Mouse (Mus musculus) liver, postnatal 0 days (tissue): ENCODE measurements around the gene Ankdd1a. TPM values are rescaled to one million over a fixed set of nuclear protein-coding genes. Genes with fewer than 3 reads are reported as not detected.

Experiments used
- ATAC-seq: fragments of 200-750 bp; cut with Nextera tagmentation; 2 replicates; pipeline ENCODE4 v1.8.0; 2017; ENCODE audit warnings: mild to moderate bottlenecking, moderate library complexity
- DNase-seq: peaks from one replicate; pipeline ENCODE4 v3.0.0-alpha.2; 2016
- H3K27ac ChIP-seq: fragments of 300-500 bp; sonication (generic); 2 replicates; pipeline ENCODE4 v1.5.1; 2014; ENCODE audit warnings: antibody characterized with exemption, moderate library complexity, mild to moderate bottlenecking, low read depth
- H3K27me3 ChIP-seq: fragments of 300-500 bp; sonication (generic); 2 replicates; pipeline ENCODE4 v1.6.1; 2014; ENCODE audit warnings: low read length, control low read depth, mixed read lengths; ENCODE audit not compliant: insufficient read depth
- H3K36me3 ChIP-seq: fragments of 300-500 bp; sonication (generic); replicated peaks from 2 replicates; pipeline ENCODE4 v1.6.1; 2014; ENCODE audit warnings: mild to moderate bottlenecking, control low read depth, low read length, moderate library complexity, mixed read lengths; ENCODE audit not compliant: insufficient read depth
- H3K4me1 ChIP-seq: fragments of 300-500 bp; sonication (generic); 2 replicates; pipeline ENCODE4 v1.6.1; 2014; ENCODE audit warnings: antibody characterized with exemption, mild to moderate bottlenecking, control low read depth; ENCODE audit not compliant: insufficient read depth
- H3K4me2 ChIP-seq: fragments of 300-500 bp; sonication (generic); 2 replicates; pipeline ENCODE4 v1.6.1; 2014; ENCODE audit warnings: low read depth, mild to moderate bottlenecking, low read length, moderate library complexity, mixed read lengths
- H3K4me3 ChIP-seq: fragments of 300-500 bp; sonication (generic); 2 replicates; pipeline ENCODE4 v1.5.1; 2014; ENCODE audit warnings: low read depth, low read length
- H3K9ac ChIP-seq: fragments of 300-500 bp; sonication (generic); replicated peaks from 2 replicates; pipeline ENCODE4 v1.6.1; 2014; ENCODE audit warnings: mild to moderate bottlenecking, moderate library complexity
- H3K9me3 ChIP-seq: fragments of 300-500 bp; sonication (generic); 2 replicates; pipeline ENCODE4 v1.6.1; 2016; ENCODE audit warnings: mild to moderate bottlenecking, control low read depth, low read length, mixed read lengths
- CTCF ChIP-seq: sonication (generic); IDR thresholded peaks from 2 replicates; pipeline ENCODE4 v1.5.1; 2016; ENCODE audit warnings: antibody characterized with exemption, low read depth
- EP300 ChIP-seq: IDR thresholded peaks from 2 replicates; pipeline ENCODE4 v1.6.1; 2016; ENCODE audit warnings: antibody characterized with exemption, low read depth, mild to moderate bottlenecking
- WGBS: fragments of 180-500 bp; shearing (Covaris S2); extraction: QIAGEN DNeasy Blood & Tissue Kit; methylation state at CpG from one replicate; pipeline ENCODE4 v1.1.7; 2014; ENCODE audit not compliant: insufficient replicate concordance; 5-methylcytosine and 5-hydroxymethylcytosine counted together
- polyA plus RNA-seq: library from polyadenylated mRNA; unstranded; fragments of >200 nt; fragmentation: Nextera tagmentation; extraction: Ambion mirVana; gene quantifications from 2 replicates; pipeline ENCODE4 v1.2.1, GENCODE M21; 2015

Gene Ankdd1a
- polyA plus RNA-seq, 1 experiment from 2014 or later, result not detected

DNA sequence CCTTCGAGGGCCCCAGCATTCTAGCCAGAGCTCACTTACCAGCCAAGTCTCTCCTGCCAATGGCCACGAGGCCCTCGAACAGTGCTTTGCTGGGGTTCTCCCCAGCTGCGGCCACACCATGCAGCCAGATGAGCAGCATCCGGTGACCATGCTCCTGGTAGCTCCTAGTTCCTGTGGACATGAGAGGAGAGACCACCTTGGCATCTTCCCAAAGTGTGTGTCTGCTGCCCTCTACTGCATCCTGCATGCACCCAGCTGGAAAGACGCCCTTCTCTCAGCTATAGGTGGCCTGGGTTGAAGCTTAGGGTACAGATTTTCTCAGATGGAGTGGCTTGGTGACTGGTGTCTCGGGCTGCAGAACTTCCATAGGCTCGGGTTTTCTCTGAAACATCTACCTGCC is 17.8 kb downstream of the Ankdd1a start:
- DNase-seq (peak; percentile 18), ATAC-seq (no peak)
- Histone ChIP-seq H3K4me3 (no peak overlapping the region), H3K9me3 (no peaks in the 10 kb centered on the region), H3K9ac (no peak overlapping the region), H3K36me3 (no peaks in the 10 kb centered on the region), H3K27me3 (no peaks in the 10 kb centered on the region), H3K27ac (no peak overlapping the region), H3K4me2 (no peak overlapping the region), H3K4me1 (no peaks in the 10 kb centered on the region)
- TF ChIP-seq CTCF (peak; percentile 58), EP300 (no peak)
- WGBS, result 49% methylated on average over 8 of the region's 8 CpGs

DNA sequence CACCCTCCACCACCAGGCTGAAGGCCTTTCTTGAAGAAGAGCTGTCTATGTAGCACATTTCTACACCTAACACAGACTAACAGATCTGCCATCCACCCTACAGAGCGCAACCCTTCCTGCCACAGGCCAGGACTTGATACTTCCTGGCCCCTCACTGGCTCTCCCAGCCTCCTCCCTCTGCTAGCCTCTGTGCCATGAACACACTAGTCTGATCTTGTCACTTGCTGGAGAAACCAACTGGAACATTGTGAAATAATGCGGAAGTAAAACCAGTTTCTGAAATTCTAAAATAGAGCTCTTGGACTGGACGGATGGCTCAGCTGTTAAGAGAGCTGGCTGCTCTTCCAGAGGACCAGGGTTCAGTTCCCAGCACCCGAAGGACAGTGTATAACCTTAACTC is 27.1 kb downstream of the Ankdd1a start:
- no peak overlapping the region for H3K9ac ChIP-seq
- H3K36me3 ChIP-seq, result no peaks in the 10 kb centered on the region; the same call in 1 of the 2 replicates
- ATAC-seq (no peak), DNase-seq (no peak)
- H3K27ac ChIP-seq, result no peak overlapping the region
- H3K9me3 ChIP-seq, result no peaks in the 10 kb centered on the region
- H3K27me3 ChIP-seq, result no peaks in the 10 kb centered on the region
- H3K4me2 ChIP-seq, result no peak overlapping the region
- 72% methylated on average over 4 of the region's 4 CpGs for WGBS
- H3K4me3 ChIP-seq, result no peak overlapping the region
- 0 out of 2 replicates have a peak, but pooled peaks cover 2% of the 10 kb centered on the region for H3K4me1 ChIP-seq
- no peak for TF ChIP-seq CTCF
- no peak for TF ChIP-seq EP300

DNA sequence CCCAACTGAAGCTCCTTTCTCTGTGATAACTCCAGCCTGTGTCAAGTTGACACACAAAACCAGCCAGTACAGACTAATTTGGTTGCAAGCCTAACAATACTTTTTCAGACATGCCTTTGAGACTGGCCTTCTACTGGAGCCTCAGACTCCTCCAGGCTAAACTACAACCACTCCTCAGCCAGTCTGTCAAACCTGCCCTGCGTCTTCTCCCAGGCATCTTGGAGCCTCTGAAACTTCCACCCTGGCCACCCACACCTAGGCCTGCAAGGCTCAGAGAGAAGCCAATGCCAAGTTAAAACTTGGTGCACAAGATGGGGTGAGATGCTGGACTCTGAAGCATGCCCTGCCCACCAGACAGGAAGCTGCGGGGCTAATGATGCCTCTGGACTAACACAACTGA is 27.6 kb downstream of the Ankdd1a start:
- DNase-seq (no peak), ATAC-seq (no peak)
- TF ChIP-seq EP300 (no peak), CTCF (no peak)
- Histone ChIP-seq H3K4me3 (no peak overlapping the region), H3K27me3 (no peaks in the 10 kb centered on the region), H3K27ac (no peak overlapping the region), H3K9me3 (no peaks in the 10 kb centered on the region), H3K9ac (no peak overlapping the region), H3K4me1 (0 out of 2 replicates have a peak, but pooled peaks cover 2% of the 10 kb centered on the region), H3K4me2 (no peak overlapping the region), H3K36me3 (peaks cover 1% of the 10 kb centered on the region)
- WGBS, result 72% methylated on average over 2 of the region's 2 CpGs

DNA sequence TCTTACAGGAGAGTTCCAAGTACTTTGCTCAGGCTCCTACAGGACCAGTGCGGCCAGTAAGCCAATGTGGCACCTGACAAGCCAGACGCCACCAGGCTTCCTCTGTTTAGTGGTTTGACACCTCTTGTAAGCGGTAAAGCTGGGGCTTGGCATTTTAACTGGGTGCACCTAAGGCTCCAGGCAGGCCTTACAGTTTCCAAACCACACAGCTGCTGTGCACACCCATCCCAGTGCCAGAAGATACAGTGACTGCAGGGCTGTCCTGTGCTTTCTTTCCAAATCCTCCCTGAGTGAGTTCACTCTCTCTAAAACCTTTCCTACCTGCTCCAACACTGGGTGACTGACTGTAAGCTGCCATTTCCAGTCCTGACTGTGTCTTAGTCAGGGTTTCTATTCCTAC is 28.5 kb downstream of the Ankdd1a start:
- Histone ChIP-seq H3K4me2 (no peak overlapping the region), H3K4me1 (0 out of 2 replicates have a peak, but pooled peaks cover 2% of the 10 kb centered on the region), H3K36me3 (peaks cover 5% of the 10 kb centered on the region), H3K27me3 (no peaks in the 10 kb centered on the region), H3K4me3 (no peak overlapping the region), H3K9ac (no peak overlapping the region), H3K9me3 (no peaks in the 10 kb centered on the region), H3K27ac (no peak overlapping the region)
- WGBS, result 78% methylated on average over 3 of the region's 3 CpGs
- DNase-seq (no peak), ATAC-seq (no peak)
- TF ChIP-seq CTCF (no peak), EP300 (no peak)

DNA sequence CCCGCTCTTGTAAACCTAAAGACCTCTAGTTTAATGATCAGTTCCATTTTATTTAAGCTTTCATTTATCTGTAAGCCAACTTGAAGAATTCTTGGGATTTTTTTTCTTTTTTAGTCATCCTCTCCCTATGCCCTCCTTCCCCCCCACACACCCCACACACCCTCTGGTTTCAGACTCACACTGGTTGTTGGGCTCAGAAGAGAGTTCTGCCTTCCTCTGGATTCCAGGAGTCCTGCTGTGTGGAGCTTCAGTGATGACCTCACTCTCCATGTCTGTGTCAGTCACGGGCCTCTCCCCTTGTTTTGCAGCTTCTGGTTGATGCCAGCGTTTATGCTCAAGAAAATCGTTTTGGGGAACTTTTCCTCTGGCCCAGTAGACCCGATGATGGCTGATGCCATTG is 39.9 kb downstream of the Ankdd1a start:
- H3K9ac ChIP-seq, result no peak overlapping the region
- no peak overlapping the region for H3K4me2 ChIP-seq
- WGBS, result 75% methylated on average over 5 of the region's 5 CpGs
- peak; percentile 76 for ATAC-seq
- no peak for DNase-seq
- H3K4me1 ChIP-seq, result no peaks in the 10 kb centered on the region; the same call in 1 of the 2 replicates
- TF ChIP-seq EP300 (no peak), CTCF (no peak)
- peak overlapping the region; percentile 39; the same call in 1 of the 2 replicates for H3K27ac ChIP-seq
- no peak overlapping the region for H3K4me3 ChIP-seq
- H3K36me3 ChIP-seq, result peaks cover 55% of the 10 kb centered on the region
- no peaks in the 10 kb centered on the region for H3K9me3 ChIP-seq
- no peaks in the 10 kb centered on the region for H3K27me3 ChIP-seq

DNA sequence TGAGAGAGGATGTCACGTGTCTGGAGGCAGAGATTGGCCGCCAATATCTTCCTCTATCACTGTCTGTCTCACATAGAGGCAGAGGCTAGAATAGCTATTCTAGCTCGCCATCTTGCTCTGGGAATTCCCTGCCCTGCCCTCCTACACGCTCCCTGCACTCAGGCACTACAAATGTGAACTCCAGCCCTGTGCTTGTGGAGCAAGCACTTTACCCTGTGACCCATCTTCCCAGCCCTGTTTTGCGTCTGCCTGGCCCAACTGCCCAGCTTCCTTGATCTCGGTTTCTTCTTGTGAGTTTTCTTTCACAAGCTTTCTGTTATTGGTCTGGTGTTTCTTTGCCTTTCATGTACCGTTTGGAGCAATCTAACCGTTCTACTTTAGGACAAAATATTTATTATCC is 40.8 kb downstream of the Ankdd1a start:
- peak overlapping the region; percentile 50 for H3K27ac ChIP-seq
- H3K36me3 ChIP-seq, result peaks cover 52% of the 10 kb centered on the region
- no peak overlapping the region for H3K9ac ChIP-seq
- H3K4me3 ChIP-seq, result no peak overlapping the region
- H3K9me3 ChIP-seq, result no peaks in the 10 kb centered on the region
- TF ChIP-seq EP300, result no peak
- TF ChIP-seq CTCF, result no peak
- no peak overlapping the region for H3K4me2 ChIP-seq
- H3K4me1 ChIP-seq, result no peaks in the 10 kb centered on the region; the same call in 1 of the 2 replicates
- H3K27me3 ChIP-seq, result no peaks in the 10 kb centered on the region
- 76% methylated on average over 8 of the region's 8 CpGs for WGBS
- peak; percentile 52; the same call in 1 of the 2 replicates for ATAC-seq
- DNase-seq, result no peak

DNA sequence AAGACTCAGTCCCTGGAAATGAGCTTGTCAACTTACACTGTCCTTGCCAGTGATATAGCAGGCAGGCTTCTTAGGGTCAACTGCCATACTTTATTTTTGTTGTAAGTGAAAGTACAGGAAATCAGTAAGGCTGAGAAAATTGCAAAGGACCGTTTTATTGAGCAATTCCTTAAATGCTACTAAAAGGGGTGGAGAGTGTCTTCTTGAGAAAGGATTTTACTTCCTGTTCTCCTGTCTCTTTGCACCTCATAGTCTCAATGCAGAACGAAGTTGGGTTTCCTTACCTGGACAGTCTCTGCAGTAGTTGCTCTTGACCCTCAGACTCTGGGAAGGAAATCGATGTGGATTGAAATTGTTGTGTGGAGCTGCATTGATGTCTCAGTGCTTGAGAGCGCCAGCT is 47.2 kb downstream of the Ankdd1a start:
- DNase-seq, result no peak
- TF ChIP-seq CTCF (no peak), EP300 (no peak)
- H3K9ac ChIP-seq, result no peak overlapping the region
- H3K36me3 ChIP-seq, result peaks cover 39% of the 10 kb centered on the region
- ATAC-seq, result no peak
- no peaks in the 10 kb centered on the region for H3K9me3 ChIP-seq
- no peaks in the 10 kb centered on the region for H3K27me3 ChIP-seq
- 66% methylated on average over 4 of the region's 4 CpGs for WGBS
- H3K4me1 ChIP-seq, result no peaks in the 10 kb centered on the region
- H3K4me2 ChIP-seq, result no peak overlapping the region
- no peak overlapping the region for H3K4me3 ChIP-seq
- no peak overlapping the region for H3K27ac ChIP-seq
